Mouse (Mus musculus): ENCODE measurements around the gene Anapc5. TPM values are rescaled to one million over a fixed set of nuclear protein-coding genes. Genes with fewer than 3 reads are reported as not detected.

Gene Anapc5
- polyA plus RNA-seq (2015; fragmentation: Nextera tagmentation; extraction: Ambion mirVana), result 481 and 508 TPM in 2 replicates

DNA sequence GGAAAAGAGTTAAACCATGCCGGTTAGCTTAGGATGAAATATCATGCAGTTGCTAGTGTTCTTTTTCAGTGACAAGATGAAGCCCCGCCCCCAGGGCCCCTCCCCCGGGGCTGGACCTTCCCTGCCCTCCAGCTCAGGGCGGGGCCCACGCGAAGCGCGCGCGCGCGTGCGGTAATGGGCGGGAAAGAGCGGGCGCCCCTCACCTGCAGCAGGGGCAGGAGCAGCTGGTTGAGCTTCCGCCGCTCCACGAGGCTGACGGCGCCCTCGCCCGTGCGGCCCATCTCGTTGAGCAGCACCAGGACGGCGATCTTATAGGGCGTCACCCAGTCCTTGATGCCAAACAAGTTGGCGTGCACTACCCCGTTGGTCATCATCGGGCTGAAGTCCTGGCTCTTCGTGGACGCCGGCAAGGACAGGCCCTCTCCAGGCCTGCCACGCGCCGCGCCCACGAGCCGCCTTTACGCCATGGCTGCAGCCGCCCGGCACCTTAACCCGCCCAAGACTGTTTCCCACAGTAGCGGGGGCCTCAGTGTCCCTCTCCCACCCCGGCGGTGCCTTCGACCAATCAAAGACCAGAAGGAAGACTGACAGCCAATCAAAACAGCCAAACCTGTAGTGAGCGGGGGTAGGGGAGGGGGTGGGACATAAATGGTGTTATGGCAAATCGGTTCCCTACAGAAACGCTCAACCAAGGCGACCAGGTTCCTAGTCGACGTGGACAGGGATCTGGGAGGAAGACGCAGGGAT lies at the start of gene Anapc5:
Gene Anapc5, minus strand, starts transcription at position 563 of the 747 bp plus-strand sequence.
- no peaks in the 10 kb centered on the region for H3K9me3 ChIP-seq
- peaks cover 28% of the 10 kb centered on the region for H3K36me3 ChIP-seq
- H3K27ac ChIP-seq (replicated peaks), result peak within 1 kb of the TSS; percentile 98
- 0% methylated on average over 55 of the region's 55 CpGs for WGBS
- no peaks in the 10 kb centered on the region for H3K27me3 ChIP-seq
- peak within 1 kb of the TSS; percentile 97 for H3K9ac ChIP-seq
- peak within 1 kb of the TSS; percentile 98 for H3K4me3 ChIP-seq
- ATAC-seq (ENCODE audit: low FRiP score, low read depth), result peak; percentile 99
- H3K4me1 ChIP-seq (replicated peaks), result peaks cover 19% of the 10 kb centered on the region
- H3K4me2 ChIP-seq, result peak within 1 kb of the TSS; percentile 67

DNA sequence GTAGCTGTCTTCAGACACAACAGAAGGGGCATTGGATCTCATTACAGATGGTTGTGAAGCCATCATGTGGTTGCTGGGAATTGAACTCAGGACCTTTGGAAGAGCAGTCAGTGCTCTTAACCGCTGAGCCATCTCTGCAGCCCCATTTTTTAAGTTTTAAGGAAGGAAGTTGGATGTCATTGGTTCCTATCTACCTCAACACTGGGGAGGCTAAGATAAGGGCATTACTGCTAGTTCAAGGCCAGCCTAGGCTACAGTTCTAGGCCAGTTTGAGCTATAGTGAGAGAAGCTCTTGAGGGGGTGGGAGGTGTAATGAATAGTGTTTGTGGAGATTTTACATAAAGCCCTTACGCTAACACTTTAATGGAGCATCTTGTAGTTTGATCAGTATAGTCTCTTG lies 41.9 kb upstream of the Anapc5 start:
- no peaks in the 10 kb centered on the region for H3K27me3 ChIP-seq
- H3K4me3 ChIP-seq, result no peak overlapping the region
- no peaks in the 10 kb centered on the region for H3K9me3 ChIP-seq
- ATAC-seq (ENCODE audit: low FRiP score, low read depth), result no peak
- no peak overlapping the region for H3K9ac ChIP-seq
- no peak overlapping the region for H3K4me2 ChIP-seq
- H3K36me3 ChIP-seq, result peaks cover 53% of the 10 kb centered on the region
- no peaks in the 10 kb centered on the region for H3K4me1 ChIP-seq (replicated peaks)
- WGBS, result 96% methylated on average over 2 of the region's 2 CpGs
- H3K27ac ChIP-seq (replicated peaks), result no peak overlapping the region

DNA sequence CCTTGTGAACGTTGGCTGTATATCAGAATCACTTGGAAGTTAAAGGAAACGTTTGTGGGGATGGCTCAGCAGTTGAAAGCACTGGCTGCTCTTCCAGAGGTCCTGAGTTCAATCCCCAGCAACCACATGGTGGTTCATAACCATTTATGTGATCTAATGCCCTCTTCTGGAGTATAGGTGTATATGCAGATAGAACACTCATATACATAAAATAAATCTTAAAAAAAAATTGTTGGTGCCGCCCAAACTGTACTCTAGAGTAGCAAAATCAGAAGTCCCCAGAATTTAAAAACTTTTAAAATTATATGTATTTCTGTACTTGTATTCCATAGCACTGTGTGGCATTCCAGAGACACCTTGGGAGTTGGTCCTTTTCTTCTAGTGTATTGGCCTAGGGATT lies 34.7 kb upstream of the Anapc5 start:
- Histone ChIP-seq H3K4me2 (no peak overlapping the region), H3K36me3 (no peaks in the 10 kb centered on the region), H3K4me3 (no peak overlapping the region), H3K4me1 (replicated peaks) (peaks cover 11% of the 10 kb centered on the region), H3K9me3 (no peaks in the 10 kb centered on the region), H3K27ac (replicated peaks) (no peak overlapping the region), H3K27me3 (no peaks in the 10 kb centered on the region), H3K9ac (no peak overlapping the region)
- WGBS, result 84% methylated on average over 3 of the region's 3 CpGs
- ATAC-seq (ENCODE audit: low FRiP score, low read depth), result no peak

DNA sequence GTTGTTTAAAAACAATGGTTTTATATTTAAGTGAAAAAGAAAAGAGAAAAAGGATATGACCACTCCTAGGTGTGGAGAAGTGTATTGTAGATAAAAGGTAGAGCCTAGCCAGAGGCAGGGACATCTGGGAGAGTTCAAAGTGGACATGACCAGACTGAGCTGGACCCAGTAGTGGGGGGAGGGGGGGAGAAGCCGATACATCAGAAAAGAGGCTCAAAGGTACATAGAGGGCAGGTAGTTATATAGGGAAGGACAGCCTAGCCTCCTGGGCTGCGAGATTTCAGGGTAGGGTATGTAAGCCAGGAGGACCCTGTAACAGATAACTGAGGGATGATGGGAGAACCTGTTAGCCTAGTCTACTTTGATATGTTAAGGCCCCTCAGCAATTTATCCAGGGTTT lies 31.5 kb upstream of the Anapc5 start:
- H3K9me3 ChIP-seq, result no peaks in the 10 kb centered on the region
- H3K27me3 ChIP-seq, result no peaks in the 10 kb centered on the region
- WGBS, result 75% methylated on average over 2 of the region's 2 CpGs
- no peak for ATAC-seq (ENCODE audit: low FRiP score, low read depth)
- no peak overlapping the region for H3K4me2 ChIP-seq
- H3K36me3 ChIP-seq, result no peaks in the 10 kb centered on the region
- no peak overlapping the region for H3K9ac ChIP-seq
- no peak overlapping the region for H3K4me3 ChIP-seq
- H3K27ac ChIP-seq (replicated peaks), result no peak overlapping the region
- peaks cover 24% of the 10 kb centered on the region for H3K4me1 ChIP-seq (replicated peaks)

DNA sequence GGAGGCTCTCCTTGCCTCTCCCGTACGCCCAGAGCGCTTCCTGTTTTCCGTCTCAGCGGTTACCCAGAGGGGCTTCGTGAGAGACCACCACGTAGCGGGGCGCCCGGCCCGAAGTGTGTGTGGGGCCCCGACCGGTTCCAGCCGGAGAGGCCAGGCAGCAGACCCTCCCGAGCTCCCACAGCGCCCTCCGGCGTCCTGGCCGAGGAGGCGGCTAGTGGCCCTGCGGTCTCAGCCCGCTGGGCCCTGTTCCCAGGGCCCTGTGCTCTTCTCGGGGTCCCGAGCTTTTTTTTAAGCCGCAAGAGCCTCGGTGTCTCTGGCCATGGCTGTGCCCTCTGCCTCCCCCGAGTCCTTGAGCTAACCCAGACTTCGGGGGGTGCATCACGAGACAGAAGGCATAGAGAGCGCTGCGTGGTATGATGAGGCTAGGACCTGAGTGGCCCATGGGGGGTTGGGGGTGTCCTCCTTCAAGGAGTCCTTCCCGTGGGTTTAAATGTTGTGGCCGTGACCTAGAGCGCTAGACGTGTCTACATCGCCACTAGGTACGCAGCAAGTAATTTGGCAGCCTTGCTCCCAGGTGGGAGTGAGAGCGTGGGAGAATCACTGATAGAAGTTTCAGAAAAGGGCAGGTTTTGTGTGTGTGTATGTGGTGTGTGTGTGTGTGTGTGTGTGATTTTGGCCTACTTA lies 29.3 kb upstream of the Anapc5 start:
- Histone ChIP-seq H3K9ac (peak overlapping the region; percentile 80), H3K27me3 (no peaks in the 10 kb centered on the region), H3K36me3 (no peaks in the 10 kb centered on the region), H3K4me3 (peak overlapping the region; percentile 59), H3K4me1 (replicated peaks) (peaks cover 24% of the 10 kb centered on the region), H3K9me3 (no peaks in the 10 kb centered on the region), H3K4me2 (peak overlapping the region; percentile 83), H3K27ac (replicated peaks) (peak overlapping the region; percentile 88)
- peak; percentile 89 for ATAC-seq (ENCODE audit: low FRiP score, low read depth)
- WGBS, result under 1% methylated on average over 37 of the region's 38 CpGs

DNA sequence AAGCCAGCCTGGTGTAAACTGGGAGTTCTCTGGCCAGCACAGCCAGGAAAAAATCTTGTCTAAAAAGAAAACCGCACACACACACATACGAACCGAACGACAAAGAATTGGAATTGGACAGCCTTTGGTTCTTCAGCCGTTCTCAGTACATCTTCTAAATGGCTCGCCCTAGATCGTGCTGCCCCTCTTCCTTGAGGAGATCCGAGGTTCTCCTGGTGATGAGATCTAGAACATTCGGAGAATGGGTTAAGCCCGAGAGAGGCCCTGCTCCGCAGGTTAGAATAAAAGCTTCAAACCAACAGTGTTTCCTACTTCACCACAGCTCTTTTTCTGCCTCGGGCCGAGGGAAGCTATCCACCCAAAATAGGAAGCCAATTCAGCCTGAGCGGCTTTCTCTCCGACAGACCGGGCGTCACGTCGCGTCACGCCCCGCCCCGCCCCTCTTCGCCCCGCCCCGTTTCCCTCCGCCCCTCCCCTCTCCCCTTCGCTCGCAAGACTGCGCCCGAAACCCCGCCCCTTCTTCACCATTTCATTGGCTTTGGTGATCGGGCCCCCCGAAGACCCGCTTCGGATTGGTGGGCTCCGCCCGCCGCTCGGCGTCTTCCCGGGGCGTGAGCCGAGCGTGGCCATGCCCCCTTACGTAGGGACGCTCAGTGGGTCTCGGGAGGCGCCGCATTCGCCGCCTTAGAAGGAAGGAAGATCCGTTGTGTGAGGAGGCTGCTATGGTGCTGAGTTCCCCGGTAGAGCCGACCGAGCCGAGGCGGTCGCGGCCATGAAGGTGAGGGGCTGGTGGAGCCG lies 28.6 kb upstream of the Anapc5 start, which contains the start of gene Rnf34:
Gene Rnf34, plus strand, starts transcription at position 528 of the 798 bp plus-strand sequence.
- Histone ChIP-seq H3K9ac (peak within 1 kb of the TSS; percentile 80), H3K9me3 (no peaks in the 10 kb centered on the region), H3K27ac (replicated peaks) (peak within 1 kb of the TSS; percentile 92), H3K4me1 (replicated peaks) (peaks cover 24% of the 10 kb centered on the region), H3K4me2 (peak within 1 kb of the TSS; percentile 83), H3K36me3 (no peaks in the 10 kb centered on the region), H3K4me3 (peak within 1 kb of the TSS; percentile 59), H3K27me3 (no peaks in the 10 kb centered on the region)
- peak; percentile 99 for ATAC-seq (ENCODE audit: low FRiP score, low read depth)
- WGBS, result under 1% methylated on average over 57 of the region's 61 CpGs

DNA sequence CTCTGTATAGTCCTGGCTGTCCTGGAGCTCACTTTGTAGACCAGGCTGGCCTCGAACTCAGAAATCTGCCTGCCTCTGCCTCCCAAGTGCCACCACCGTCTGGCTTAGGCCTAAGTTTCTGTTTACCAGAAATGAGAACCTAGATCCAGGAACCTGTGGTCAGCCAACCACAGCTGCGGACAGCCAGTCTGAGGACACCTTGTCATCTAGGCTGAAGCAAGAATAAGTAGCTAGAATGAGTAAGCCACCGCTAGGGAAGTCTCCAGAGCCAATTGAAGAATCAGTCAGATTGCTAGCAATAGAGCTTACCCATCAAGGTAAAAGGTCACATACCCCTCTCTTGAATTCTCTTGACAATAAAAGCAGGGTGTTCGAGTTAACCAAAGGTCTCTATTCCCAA lies 22.7 kb upstream of the Anapc5 start:
- Histone ChIP-seq H3K4me3 (no peak overlapping the region), H3K27me3 (no peaks in the 10 kb centered on the region), H3K36me3 (no peaks in the 10 kb centered on the region), H3K9ac (no peak overlapping the region), H3K4me1 (replicated peaks) (peaks cover 3% of the 10 kb centered on the region), H3K9me3 (no peaks in the 10 kb centered on the region), H3K27ac (replicated peaks) (no peak overlapping the region), H3K4me2 (no peak overlapping the region)
- WGBS, result 88% methylated on average over 5 of the region's 5 CpGs
- no peak for ATAC-seq (ENCODE audit: low FRiP score, low read depth)

DNA sequence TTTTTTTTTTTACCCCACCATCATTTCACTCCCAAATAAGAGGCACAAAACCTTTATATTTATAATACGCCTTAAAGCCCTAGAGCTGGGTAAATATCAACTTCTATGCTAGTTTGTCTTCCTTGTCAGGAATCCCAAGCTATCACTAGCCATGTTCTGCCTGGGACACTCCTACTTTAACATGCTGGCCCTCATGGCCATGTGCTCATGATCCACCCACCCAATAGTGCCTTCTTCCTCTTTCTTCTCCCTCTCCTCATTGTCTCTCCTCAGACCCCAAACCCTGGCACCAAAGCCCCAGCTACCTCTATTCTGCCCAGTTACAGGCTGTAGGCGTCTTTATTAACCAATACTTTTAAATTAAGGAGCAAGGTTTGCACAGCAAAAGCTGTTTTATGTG lies 20.0 kb upstream of the Anapc5 start:
- no peaks in the 10 kb centered on the region for H3K36me3 ChIP-seq
- no peaks in the 10 kb centered on the region for H3K9me3 ChIP-seq
- no peak overlapping the region for H3K27ac ChIP-seq (replicated peaks)
- 91% methylated on average over 2 of the region's 2 CpGs for WGBS
- no peak for ATAC-seq (ENCODE audit: low FRiP score, low read depth)
- no peak overlapping the region for H3K4me2 ChIP-seq
- no peaks in the 10 kb centered on the region for H3K27me3 ChIP-seq
- no peak overlapping the region for H3K4me3 ChIP-seq
- H3K9ac ChIP-seq, result no peak overlapping the region
- H3K4me1 ChIP-seq (replicated peaks), result no peaks in the 10 kb centered on the region

DNA sequence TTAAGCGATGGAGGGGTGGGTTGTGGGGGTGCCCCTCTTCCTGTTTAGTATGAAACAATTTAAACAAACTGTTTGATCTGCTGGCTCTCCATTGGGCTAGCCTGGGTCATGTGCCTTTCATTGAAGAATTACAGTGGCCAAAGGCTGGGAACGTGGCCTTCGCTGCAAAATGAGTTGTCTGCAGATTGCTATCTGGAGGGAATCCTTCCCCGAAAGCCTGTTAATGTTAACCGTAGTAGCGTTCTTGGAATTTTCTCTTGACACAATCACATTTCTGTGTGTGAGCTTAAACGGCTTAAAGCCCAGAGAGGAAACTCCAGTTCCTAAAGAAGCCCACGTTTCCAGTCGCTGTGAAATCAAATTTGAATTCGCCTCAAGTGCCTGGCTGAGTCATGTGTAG lies 11.9 kb upstream of the Anapc5 start:
- no peaks in the 10 kb centered on the region for H3K27me3 ChIP-seq
- 85% methylated on average over 10 of the region's 10 CpGs for WGBS
- H3K9me3 ChIP-seq, result no peaks in the 10 kb centered on the region
- H3K9ac ChIP-seq, result no peak overlapping the region
- no peaks in the 10 kb centered on the region for H3K36me3 ChIP-seq
- no peak overlapping the region for H3K4me3 ChIP-seq
- no peaks in the 10 kb centered on the region for H3K4me1 ChIP-seq (replicated peaks)
- ATAC-seq (ENCODE audit: low FRiP score, low read depth), result no peak
- no peak overlapping the region for H3K4me2 ChIP-seq
- no peak overlapping the region for H3K27ac ChIP-seq (replicated peaks)

DNA sequence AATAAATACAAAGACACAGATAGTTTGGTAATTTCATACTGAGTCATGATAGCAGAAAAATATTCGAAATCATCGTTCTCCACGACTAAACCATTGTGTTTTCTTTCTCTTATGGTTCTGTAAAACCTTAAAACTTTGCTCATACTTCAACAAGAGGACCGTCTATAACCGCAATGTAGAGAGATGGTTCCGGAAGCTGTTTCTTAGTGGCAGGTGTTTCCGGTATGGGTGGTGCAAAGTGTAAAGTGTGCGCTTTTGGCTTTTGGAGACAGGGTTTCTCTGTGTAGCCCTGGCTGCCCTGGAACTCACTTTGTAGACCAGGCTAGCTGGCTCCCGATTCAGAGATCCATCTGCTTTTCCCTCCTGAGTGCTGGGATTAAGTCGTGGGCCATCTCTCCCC lies 11.4 kb upstream of the Anapc5 start:
- no peaks in the 10 kb centered on the region for H3K4me1 ChIP-seq (replicated peaks)
- ATAC-seq (ENCODE audit: low FRiP score, low read depth), result no peak
- WGBS, result 90% methylated on average over 10 of the region's 10 CpGs
- no peaks in the 10 kb centered on the region for H3K9me3 ChIP-seq
- no peaks in the 10 kb centered on the region for H3K27me3 ChIP-seq
- H3K27ac ChIP-seq (replicated peaks), result no peak overlapping the region
- H3K4me3 ChIP-seq, result no peak overlapping the region
- H3K9ac ChIP-seq, result no peak overlapping the region
- no peak overlapping the region for H3K4me2 ChIP-seq
- no peaks in the 10 kb centered on the region for H3K36me3 ChIP-seq

DNA sequence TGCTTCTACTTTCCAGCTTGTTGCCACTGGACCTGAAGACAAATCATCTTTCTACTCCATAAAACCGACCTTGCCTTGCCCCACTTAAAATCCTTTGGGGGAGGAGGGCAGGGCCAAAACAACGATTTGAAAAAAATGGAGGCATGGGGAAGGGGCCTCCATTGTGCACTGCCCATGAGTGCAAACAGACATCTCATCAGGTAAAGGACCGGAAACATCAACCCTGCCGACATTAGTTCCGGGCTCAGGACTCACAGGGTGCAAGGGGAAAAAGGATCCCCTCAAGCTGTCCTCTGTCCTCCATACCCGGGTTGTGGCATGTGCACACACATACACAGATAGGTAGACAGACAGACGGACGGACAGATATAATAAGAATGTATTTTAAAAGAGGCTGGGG lies 4.0 kb upstream of the Anapc5 start:
- no peaks in the 10 kb centered on the region for H3K9me3 ChIP-seq
- H3K4me2 ChIP-seq, result no peak overlapping the region
- H3K9ac ChIP-seq, result no peak overlapping the region
- H3K36me3 ChIP-seq, result no peaks in the 10 kb centered on the region
- H3K27me3 ChIP-seq, result no peaks in the 10 kb centered on the region
- H3K27ac ChIP-seq (replicated peaks), result no peak overlapping the region
- H3K4me3 ChIP-seq, result no peak overlapping the region
- peaks cover 3% of the 10 kb centered on the region for H3K4me1 ChIP-seq (replicated peaks)
- ATAC-seq (ENCODE audit: low FRiP score, low read depth), result no peak
- 80% methylated on average over 8 of the region's 8 CpGs for WGBS

DNA sequence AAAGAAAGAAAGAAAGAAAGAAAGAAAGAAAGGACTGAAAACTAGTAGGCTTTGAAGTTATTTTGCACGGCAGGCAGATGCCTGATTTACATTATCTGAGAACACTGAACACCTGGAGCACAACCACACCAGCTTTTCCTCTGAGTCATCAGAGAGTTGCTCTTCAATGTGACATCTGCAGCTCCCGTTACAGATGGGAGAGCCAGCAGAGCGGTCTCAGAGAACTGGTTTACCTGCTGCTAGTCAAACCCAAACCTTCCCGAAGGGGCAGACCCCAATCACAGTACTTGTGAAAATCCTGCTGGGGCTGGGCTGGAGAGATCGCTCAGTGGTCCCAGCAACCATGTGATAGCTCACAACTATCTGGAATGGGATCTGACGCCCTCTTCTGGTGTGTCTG lies 3.3 kb upstream of the Anapc5 start:
- H3K4me2 ChIP-seq, result no peak overlapping the region
- peaks cover under 1% of the 10 kb centered on the region; the same call in 1 of the 2 replicates for H3K36me3 ChIP-seq
- H3K9me3 ChIP-seq, result no peaks in the 10 kb centered on the region
- no peak overlapping the region for H3K4me3 ChIP-seq
- no peak overlapping the region for H3K27ac ChIP-seq (replicated peaks)
- no peaks in the 10 kb centered on the region for H3K27me3 ChIP-seq
- H3K9ac ChIP-seq, result no peak overlapping the region
- peaks cover 10% of the 10 kb centered on the region for H3K4me1 ChIP-seq (replicated peaks)
- no peak for ATAC-seq (ENCODE audit: low FRiP score, low read depth)
- 74% methylated on average over 6 of the region's 6 CpGs for WGBS

Measured in hindbrain, embryonic 15.5 days (tissue).